Mouse (Mus musculus) spleen, postnatal 36 days (tissue): ENCODE data around the gene Jarid2.

Experiments used
- DNase-seq, 2 experiments: peaks; one replicate each; pipeline ENCODE4 v3.0.0; 2022; ENCODE audit warnings: low spot score in 2 of 2, mixed read lengths in 1 of 2

The Jarid2 gene

DNA sequence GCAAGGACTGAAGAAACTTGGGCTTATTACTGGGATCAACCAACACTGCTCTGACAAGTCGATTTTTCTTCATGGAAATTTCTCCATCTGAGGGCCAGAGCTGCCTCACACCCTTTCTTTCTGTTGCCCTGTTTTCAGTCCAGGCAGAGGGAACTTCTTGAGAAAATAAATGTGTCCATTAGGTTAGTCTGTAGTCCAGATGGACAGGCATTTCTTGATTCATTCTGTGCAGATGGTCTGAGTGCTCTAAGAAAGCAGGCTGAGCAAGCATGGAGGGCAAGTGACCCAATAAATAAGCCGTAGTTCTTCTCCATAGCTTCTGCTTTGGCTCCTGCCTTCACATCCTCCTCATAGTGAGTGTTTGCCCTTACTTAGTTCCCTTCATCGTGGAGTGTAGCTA, 46.1 kb downstream of the Jarid2 start:
- no peak for DNase-seq

DNA sequence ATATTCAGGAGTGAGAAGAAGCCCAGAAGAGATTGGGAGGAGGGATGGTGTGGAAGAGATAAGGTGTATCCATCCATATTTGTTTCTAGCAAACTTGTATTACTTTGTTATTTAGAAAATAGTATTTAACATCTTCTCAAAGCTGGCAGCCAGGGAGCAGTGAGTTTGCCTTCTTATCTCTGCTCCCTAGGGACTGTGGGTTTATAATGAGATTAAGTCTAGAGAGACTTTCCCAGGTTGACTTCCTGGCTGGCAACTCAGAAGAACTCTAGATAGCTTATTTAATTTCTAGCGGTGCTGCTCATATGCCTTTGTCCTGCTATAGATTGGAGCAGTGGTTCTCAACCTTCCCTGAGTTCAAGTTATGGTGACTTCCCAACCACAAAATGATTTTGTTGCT, 51.2 kb downstream of the Jarid2 start:
- no peak for DNase-seq

GRCm38 (mm10) chr13:44781126-44781525, 51.9 kb downstream of the Jarid2 start:
- DNase-seq: no peak

DNA sequence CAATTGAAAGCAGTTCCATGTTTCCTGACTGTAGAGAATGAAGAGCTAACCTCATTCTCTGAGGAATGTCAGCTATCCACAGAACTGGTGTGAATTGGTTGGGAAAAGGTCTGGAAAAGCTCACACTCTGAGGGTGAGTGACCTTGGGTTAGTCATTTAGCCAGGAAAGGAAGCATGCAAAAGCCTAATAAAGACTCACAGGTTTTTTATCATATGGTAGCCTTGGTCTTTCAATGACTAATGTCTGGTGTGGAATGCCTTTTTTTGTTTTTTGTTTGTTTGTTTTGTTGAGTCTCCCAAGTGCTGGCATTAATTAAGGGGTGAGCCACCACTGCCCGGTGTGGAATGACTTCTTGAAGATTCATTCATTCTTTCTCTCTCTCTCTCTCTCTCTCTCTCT, 55.3 kb downstream of the Jarid2 start:
- DNase-seq: no peak

- peak in 1 of 2 experiments; percentile 25 for DNase-seq
These were observed 57.0 kb downstream of the Jarid2 start for GRCm38 (mm10) chr13:44786291-44786690.

- DNase-seq: no peak
These were observed 59.3 kb downstream of the Jarid2 start for GRCm38 (mm10) chr13:44788352-44789125.

DNA sequence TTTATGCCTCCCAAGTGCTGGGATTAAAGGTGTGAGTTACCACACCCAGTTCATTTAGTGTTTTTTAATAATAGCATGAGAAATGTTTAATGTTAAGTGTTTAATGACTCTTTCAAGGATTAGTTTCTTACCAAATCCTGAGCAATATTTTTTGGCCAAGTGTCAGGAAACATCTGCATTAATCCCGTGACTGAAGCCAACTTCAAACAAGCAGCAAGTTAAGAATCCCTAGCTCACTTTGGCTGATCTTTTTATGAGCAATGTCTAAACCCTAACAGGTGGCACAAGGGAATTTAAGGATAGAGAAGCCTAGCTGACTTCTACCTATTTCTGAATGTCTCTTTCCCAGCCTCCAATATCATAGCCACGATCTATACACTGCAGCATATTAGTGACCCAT, 60.7 kb downstream of the Jarid2 start:
- no peak for DNase-seq

DNA sequence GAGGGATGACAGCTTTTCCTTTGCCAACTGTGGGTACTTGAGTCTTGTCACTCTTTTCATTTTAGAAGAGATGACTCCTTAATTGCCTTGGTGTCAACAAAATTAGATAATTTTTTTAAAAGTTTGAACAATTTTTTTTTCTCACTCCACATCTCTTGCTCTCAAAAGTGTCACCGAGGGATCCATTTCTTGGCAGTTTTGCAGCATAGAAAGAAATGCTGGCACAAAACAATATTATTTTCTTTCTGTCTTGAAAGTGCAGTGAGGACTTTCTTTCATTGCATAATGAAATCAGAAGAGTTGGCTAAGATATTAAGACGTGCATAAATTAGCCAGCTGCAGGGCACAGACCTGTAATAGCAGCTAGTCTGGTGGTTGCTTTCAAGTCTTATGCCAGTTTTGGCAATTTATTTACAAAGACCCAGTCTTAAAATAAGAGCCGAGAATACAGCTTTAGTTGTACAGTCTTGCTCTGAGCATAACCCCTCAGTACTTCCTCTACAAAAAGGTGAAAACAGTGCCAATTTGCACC, 63.2 kb downstream of the Jarid2 start:
- DNase-seq: no peak

DNA sequence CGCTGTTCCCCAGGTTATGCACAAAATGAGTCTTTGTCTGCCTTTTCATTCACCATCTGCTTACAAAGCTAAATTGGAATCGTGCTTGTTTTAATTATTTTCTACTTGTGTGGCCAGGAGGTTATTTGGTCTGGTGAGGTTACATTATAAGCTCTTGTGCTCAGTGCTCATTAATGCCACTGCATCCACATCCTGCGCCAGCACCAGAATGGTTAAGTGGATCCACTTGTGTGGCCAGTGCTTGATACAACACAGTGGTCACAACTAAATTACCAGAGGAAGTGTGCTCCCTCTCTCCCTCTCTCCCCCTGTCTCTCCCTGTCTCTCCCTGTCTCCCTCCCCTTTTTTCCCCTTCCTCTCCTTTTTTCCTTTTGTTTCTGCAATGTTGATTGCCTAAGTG, 66.6 kb downstream of the Jarid2 start:
- no peak for DNase-seq

DNA sequence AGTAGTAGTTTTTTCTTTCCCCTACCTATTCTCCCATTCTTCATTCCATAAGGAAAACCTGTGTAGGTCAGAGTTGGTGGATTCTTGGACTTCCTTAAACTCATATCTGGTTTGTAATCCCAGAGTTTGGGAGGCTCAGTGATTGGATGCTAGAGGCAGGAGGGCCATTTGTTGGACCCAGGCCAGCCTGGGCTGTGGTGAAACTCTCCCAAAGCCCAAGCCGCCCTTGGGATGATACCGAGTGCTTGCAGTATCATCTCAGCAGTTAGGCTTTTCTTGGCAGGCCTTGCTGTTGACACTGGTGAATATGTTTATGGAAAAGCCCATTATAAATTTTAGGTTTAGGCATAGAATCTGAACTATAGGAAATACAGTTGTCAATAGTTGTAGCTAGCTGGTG, 67.5 kb downstream of the Jarid2 start:
- no peak for DNase-seq

DNA sequence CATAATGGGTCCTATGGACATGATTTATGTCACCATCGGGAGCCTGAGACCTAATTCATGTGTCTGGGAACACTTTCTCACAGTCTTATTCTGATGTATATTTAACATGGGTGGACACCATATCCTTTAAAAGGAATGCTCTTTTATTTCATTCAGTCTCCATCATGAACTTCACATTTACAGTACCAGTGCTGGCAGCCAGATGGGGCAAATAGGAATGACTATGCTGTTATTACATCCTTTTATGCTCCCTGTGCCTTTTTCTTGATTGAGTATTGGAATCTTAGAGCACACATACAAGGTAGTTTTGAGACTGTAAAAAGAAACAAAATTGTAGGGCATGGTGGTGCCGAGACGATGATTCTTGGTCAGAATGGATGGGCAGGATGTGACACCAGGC, 69.0 kb downstream of the Jarid2 start:
- DNase-seq: no peak

DNA sequence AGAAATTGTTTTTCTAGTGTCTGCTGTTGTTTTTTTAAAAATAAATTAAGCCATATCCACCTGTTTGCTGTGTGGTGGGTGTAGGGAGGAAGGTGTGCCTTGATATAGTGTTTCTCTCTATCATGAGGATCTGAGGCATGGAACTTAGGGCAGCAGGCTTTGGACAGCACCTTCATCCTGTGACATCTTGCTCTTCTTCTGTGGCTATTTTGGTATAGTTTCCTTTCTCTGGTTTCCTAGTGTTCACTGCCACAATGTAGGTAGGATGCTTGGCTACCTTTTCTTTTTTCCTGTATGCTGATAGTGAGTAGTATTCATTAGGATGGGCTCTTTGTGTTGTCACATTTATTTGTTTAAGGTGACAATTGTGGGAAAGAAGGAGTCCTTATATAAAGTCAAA, 69.9 kb downstream of the Jarid2 start:
- DNase-seq: no peak

DNA sequence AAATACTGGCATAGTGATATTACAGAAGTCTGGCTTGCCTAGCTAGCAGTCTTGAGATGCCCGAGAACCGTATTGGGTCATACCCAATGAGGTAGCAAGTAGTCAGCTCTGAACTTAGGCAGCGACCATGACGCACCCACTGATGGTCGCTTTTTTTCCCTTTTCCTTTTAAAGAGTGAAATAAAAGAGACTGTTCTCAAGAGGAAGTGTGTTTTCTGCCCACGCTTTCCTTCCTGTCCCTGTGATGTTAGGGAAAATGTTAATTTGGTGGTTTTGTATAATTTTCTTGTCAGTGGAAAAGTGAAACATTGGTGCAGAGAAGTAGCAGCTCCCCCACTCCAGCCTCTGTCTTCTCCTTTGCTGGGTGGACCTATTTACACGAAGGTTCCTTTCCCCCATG, 70.8 kb downstream of the Jarid2 start:
- DNase-seq: peak; percentile 64 to 67

DNA sequence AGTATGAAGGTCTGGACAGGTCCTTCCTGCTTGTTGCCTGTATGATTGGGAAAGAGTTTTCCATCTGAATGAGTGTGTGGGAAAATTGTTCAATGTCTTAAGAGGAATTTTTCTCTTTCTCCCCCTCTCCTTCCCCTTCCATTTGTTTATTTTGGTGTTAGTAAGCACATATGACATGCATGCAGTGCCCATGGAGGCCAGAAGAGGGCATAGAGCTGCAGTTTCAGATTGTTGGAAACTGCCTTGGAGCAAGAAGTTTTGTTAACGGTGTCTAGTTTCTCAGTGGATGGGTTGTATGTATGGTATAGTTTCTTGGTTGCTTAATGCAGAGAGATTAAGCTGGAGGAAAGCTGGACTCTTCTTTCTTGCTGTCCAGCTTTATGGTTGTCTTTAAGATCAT, 75.6 kb downstream of the Jarid2 start:
- peak; percentile 14 to 33 for DNase-seq

DNA sequence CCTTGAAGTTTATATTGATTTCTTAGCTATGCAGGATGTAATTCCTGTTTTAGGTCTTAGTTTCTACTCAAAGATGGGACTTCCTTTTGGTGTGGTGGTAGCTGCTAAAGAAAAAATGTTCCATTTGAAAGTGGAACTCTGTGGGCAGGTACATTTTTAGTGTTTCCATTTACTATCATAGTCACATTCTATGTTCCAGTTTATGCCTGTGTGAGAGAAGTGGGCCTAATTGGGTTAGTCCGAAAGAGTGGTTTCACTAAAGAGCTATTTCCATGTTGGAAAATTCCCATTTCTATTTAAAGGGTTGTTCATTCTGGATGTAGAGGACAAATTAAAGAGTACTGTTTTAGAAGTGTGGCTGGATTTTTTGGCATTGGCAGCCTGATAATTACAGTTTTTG, 79.0 kb downstream of the Jarid2 start:
- peak; percentile 47 to 48 for DNase-seq

DNA sequence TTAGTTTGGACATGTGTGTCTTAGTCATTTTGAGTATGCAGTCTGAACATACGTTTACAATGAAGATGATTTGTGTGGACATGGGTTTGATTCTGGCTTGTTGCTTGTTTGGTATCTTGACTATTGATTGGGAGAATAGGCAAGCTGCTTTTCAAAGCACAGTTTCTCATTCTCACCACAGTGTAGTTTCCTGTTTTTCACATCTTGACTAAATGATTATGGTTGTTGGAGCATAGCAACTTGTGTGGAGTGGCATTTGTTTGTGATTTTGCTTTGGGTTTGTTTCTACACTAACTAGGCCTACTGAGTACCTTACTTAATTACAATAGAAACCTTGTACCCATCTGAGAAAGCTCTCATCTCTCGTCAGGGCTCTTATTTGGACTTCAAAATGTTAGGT, 81.7 kb downstream of the Jarid2 start:
- no peak for DNase-seq

DNA sequence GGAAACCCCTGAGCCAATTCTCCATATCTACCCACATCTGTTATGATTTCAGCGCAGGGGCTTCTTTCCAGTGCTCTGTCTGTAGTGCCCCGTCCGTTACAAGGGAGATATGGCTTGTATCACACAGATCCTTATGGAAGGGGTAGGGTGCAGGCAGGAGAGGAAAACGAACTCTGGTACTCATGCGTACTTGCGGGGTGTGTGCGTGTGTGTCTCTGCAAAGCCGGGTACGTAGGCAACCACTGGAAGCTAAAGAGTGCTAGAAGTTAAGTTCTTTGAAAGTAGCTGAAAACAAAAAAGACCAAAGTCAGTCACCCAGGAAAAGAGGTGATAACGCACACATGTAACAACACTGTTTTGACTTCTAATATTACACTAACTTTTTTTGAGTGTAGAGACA, 82.3 kb downstream of the Jarid2 start:
- no peak for DNase-seq

- DNase-seq: no peak
These were observed 83.1 kb downstream of the Jarid2 start for GRCm38 (mm10) chr13:44812381-44812780.

- DNase-seq: peak; percentile 53 to 54
These were observed 90.1 kb downstream of the Jarid2 start for GRCm38 (mm10) chr13:44819400-44819799.

GRCm38 (mm10) chr13:44822578-44822977, 93.3 kb downstream of the Jarid2 start:
- no peak for DNase-seq

- DNase-seq: no peak
These were observed 99.6 kb downstream of the Jarid2 start for GRCm38 (mm10) chr13:44828903-44829302.

GRCm38 (mm10) chr13:44832104-44832503, 102.8 kb downstream of the Jarid2 start:
- DNase-seq: no peak

DNA sequence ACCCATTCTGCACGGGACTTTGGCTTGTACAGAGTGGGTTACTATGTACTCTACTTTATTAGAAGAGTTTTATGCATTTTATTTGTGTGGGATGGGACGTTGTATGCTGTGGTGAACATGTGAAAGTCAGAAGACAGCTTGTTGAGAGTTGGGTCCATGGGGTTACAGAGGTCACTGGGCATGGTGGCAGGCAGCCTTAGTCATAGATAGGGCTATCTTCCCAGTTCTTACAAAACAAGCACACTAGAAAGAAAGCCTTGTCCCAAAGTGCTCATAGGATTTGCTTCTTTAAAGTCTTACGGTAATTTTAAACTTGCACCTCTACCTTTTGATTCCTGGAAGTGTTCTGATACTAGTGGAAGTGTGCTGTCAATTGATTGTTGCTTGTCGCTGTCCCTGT, 103.6 kb downstream of the Jarid2 start:
- DNase-seq: no peak

GRCm38 (mm10) chr13:44833353-44833752, 104.1 kb downstream of the Jarid2 start:
- peak; percentile 9 to 40 for DNase-seq
